Mouse (Mus musculus) ES-E14 (cell line): ENCODE measurements around the gene Thbd.

Experiments used
- CHD2 ChIP-seq: IDR thresholded peaks from 2 replicates; pipeline ENCODE4 v1.6.1; 2014; ENCODE audit warnings: mild to moderate bottlenecking, low read depth, low read length, inconsistent platforms
- MAFK ChIP-seq: IDR thresholded peaks from 2 replicates; pipeline ENCODE4 v1.6.1; 2014; ENCODE audit warnings: mild to moderate bottlenecking, low read depth, low read length, inconsistent platforms; ENCODE audit not compliant: insufficient read depth
- ZC3H11A ChIP-seq: IDR thresholded peaks from 2 replicates; pipeline ENCODE4 v1.6.1; 2012; ENCODE audit warnings: low read depth, mild to moderate bottlenecking, inconsistent platforms, low read length, borderline replicate concordance
- ZNF384 ChIP-seq: IDR thresholded peaks from 2 replicates; pipeline ENCODE4 v1.6.1; 2012; ENCODE audit warnings: low read depth, low read length, inconsistent platforms

DNA sequence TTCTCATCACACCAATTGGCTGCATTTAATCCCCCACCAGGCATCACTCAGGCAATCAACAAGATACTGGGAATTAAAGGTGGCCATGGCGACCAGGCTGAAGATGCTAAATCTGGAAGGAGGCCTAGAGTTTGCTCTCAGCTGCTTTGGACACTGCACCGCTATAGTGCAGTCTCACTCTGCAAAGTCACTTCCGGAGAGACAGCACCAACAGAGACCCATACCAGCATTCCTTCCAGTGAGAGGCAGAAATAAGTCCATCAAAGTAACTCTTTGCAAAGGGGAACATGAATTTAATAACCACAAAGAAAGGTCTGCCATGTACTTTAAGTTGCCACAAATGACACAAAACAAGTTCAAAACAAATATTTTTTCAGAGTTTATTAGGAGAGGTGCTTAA, 28.3 kb upstream of the Thbd start:
- TF ChIP-seq ZNF384 (no peak), ZC3H11A (no peak), CHD2 (no peak), MAFK (no peak)
